Mouse (Mus musculus): ENCODE data around the gene Gpr183. TPM values are rescaled to one million over a fixed set of nuclear protein-coding genes. Genes with fewer than 3 reads are reported as not detected.
A peak's percentile ranks its signal among the peaks of the same experiment; 100 is the strongest.

Gpr183 gene
- polyA plus RNA-seq, 1 experiment from 2014 or later: 1.3 TPM

DNA sequence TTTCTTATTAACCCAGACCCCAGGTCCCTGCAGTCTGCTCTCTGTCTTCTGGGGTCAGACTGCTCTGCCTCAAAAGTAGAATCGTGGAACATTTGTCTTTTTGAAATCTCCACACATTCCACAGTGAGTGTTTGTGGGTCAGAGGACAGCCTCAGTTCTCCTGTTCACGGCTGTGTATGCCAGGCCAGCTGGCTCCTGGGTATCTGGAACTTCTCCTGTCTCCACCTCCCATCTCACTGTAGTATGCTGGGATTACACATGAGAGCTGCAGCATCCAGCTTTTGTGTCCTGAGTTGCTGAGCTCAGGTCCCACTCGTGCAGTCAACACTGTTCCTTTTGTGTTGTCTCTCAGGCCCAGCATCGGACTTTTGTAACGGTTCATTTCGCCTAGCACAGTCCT is 40.1 kb downstream of the Gpr183 start:
- H3K4me2 ChIP-seq: no peak overlapping the region
- H3K9ac ChIP-seq: no peak overlapping the region
- WGBS: 85% methylated on average over 6 of the region's 6 CpGs
- no peaks in the 10 kb centered on the region for H3K36me3 ChIP-seq (ENCODE audit: poor library complexity, severe bottlenecking)
- H3K4me3 ChIP-seq: no peak overlapping the region
- no peaks in the 10 kb centered on the region for H3K4me1 ChIP-seq
- ATAC-seq: no peak
- H3K27ac ChIP-seq: no peak overlapping the region
- H3K9me3 ChIP-seq (replicated peaks): no peaks in the 10 kb centered on the region
- no peaks in the 10 kb centered on the region for H3K27me3 ChIP-seq

GRCm38 (mm10) chr14:121922731-121923130 is 42.3 kb downstream of the Gpr183 start:
- H3K9me3 ChIP-seq (replicated peaks): no peaks in the 10 kb centered on the region
- no peak for ATAC-seq
- no peak overlapping the region for H3K4me2 ChIP-seq
- no peak overlapping the region for H3K4me3 ChIP-seq
- no peaks in the 10 kb centered on the region for H3K27me3 ChIP-seq
- peaks cover 6% of the 10 kb centered on the region for H3K36me3 ChIP-seq (ENCODE audit: poor library complexity, severe bottlenecking)
- no peaks in the 10 kb centered on the region for H3K4me1 ChIP-seq
- no peak overlapping the region for H3K9ac ChIP-seq
- H3K27ac ChIP-seq: no peak overlapping the region
- 85% methylated on average over 4 of the region's 4 CpGs for WGBS

GRCm38 (mm10) chr14:121922016-121922415 is 43.0 kb downstream of the Gpr183 start:
- ATAC-seq: no peak
- H3K27ac ChIP-seq: no peak overlapping the region
- H3K4me2 ChIP-seq: no peak overlapping the region
- H3K4me3 ChIP-seq: no peak overlapping the region
- H3K27me3 ChIP-seq: no peaks in the 10 kb centered on the region
- H3K9me3 ChIP-seq (replicated peaks): no peaks in the 10 kb centered on the region
- H3K9ac ChIP-seq: no peak overlapping the region
- peaks cover 13% of the 10 kb centered on the region for H3K36me3 ChIP-seq (ENCODE audit: poor library complexity, severe bottlenecking)
- WGBS: 96% methylated on average over 4 of the region's 4 CpGs
- no peaks in the 10 kb centered on the region for H3K4me1 ChIP-seq

GRCm38 (mm10) chr14:121920511-121921124 is 44.4 kb downstream of the Gpr183 start:
- Histone ChIP-seq H3K36me3 (ENCODE audit: poor library complexity, severe bottlenecking) (peaks cover 23% of the 10 kb centered on the region), H3K4me3 (no peak overlapping the region), H3K4me1 (no peaks in the 10 kb centered on the region), H3K27me3 (no peaks in the 10 kb centered on the region), H3K9ac (no peak overlapping the region), H3K4me2 (no peak overlapping the region), H3K9me3 (replicated peaks) (no peaks in the 10 kb centered on the region), H3K27ac (no peak overlapping the region)
- WGBS: 81% methylated on average over 12 of the region's 12 CpGs
- ATAC-seq: no peak; the same call in 1 of the 2 replicates

DNA sequence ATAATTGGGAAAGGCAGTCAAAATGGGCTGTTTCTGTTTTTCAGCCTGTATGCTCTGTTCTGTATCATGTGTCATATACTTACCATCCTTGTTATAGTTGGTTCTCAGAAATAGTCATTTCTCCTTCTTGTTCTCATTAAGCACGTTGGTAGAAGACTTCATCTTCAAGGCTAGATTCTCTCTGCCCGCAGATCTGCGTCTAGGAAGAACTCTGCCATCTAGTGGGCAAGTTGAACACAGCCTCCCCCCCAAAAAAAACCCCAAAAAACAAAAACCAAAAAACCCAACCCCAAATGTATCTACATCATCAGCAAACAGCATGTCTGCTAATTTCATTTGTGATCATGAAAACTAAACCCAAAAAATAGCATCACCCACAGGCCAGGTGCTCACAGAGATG is 45.2 kb downstream of the Gpr183 start:
- no peak overlapping the region for H3K4me3 ChIP-seq
- H3K9ac ChIP-seq: no peak overlapping the region
- peaks cover 23% of the 10 kb centered on the region for H3K36me3 ChIP-seq (ENCODE audit: poor library complexity, severe bottlenecking)
- H3K27me3 ChIP-seq: no peaks in the 10 kb centered on the region
- ATAC-seq: 0 out of 2 replicates have a peak, but pooled peaks have one; percentile 50
- 44% methylated on average over 3 of the region's 3 CpGs for WGBS
- no peak overlapping the region for H3K27ac ChIP-seq
- H3K4me1 ChIP-seq: no peaks in the 10 kb centered on the region
- no peak overlapping the region for H3K4me2 ChIP-seq
- no peaks in the 10 kb centered on the region for H3K9me3 ChIP-seq (replicated peaks)

DNA sequence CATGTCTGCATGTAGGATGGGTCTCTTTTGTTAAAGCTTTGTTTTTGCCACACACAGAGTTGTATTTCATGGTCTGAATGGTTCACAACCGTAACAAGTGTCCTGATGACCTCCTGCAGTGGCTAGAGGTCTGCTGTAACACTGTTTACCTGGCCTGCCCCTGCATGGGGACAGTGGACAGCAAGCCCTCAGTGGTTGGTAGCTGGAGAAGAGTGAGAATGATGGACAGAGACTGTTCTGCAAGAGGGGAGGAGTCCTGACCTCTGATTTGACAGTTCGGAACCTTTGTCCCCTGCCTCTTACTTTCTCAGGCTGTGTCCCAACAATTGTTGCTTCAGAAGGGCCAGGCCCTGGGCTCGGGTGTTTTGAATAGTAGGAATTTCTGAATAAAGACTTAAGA is 46.7 kb downstream of the Gpr183 start:
- WGBS: 69% methylated on average over 3 of the region's 3 CpGs

GRCm38 (mm10) chr14:121916311-121917094 is 48.5 kb downstream of the Gpr183 start:
- H3K27me3 ChIP-seq: no peaks in the 10 kb centered on the region
- H3K9ac ChIP-seq: no peak overlapping the region
- H3K4me3 ChIP-seq: no peak overlapping the region
- H3K4me2 ChIP-seq: no peak overlapping the region
- ATAC-seq: no peak
- no peaks in the 10 kb centered on the region for H3K9me3 ChIP-seq (replicated peaks)
- 94% methylated on average over 6 of the region's 6 CpGs for WGBS
- no peak overlapping the region for H3K27ac ChIP-seq
- H3K4me1 ChIP-seq: no peaks in the 10 kb centered on the region
- H3K36me3 ChIP-seq (ENCODE audit: poor library complexity, severe bottlenecking): peaks cover 34% of the 10 kb centered on the region

More for the DNA sequence above, 46.7 kb downstream of the Gpr183 start:
- no peak for ATAC-seq
- no peaks in the 10 kb centered on the region for H3K9me3 ChIP-seq (replicated peaks)
- no peaks in the 10 kb centered on the region for H3K4me1 ChIP-seq
- peaks cover 23% of the 10 kb centered on the region for H3K36me3 ChIP-seq (ENCODE audit: poor library complexity, severe bottlenecking)
- H3K27me3 ChIP-seq: no peaks in the 10 kb centered on the region
- H3K9ac ChIP-seq: no peak overlapping the region
- no peak overlapping the region for H3K4me3 ChIP-seq
- H3K4me2 ChIP-seq: no peak overlapping the region
- H3K27ac ChIP-seq: no peak overlapping the region

- Histone ChIP-seq H3K27ac (no peak within 1 kb of the TSS), H3K36me3 (ENCODE audit: poor library complexity, severe bottlenecking) (peaks cover 39% of the 10 kb centered on the region), H3K9me3 (replicated peaks) (no peaks in the 10 kb centered on the region), H3K4me1 (no peaks in the 10 kb centered on the region), H3K27me3 (no peaks in the 10 kb centered on the region), H3K4me3 (no peak within 1 kb of the TSS), H3K4me2 (no peak within 1 kb of the TSS), H3K9ac (no peak within 1 kb of the TSS)
- ATAC-seq: no peak
- WGBS: 85% methylated on average over 8 of the region's 8 CpGs
Observed at GRCm38 (mm10) chr14:121915621-121916020, 49.4 kb downstream of the Gpr183 start, which contains the start of gene Gpr18. Gpr18 (minus strand) TSS chr14:121915781.

- H3K9me3 ChIP-seq (replicated peaks): no peaks in the 10 kb centered on the region
- peaks cover 43% of the 10 kb centered on the region for H3K36me3 ChIP-seq (ENCODE audit: poor library complexity, severe bottlenecking)
- H3K4me3 ChIP-seq: no peak overlapping the region
- no peaks in the 10 kb centered on the region for H3K4me1 ChIP-seq
- H3K27ac ChIP-seq: no peak overlapping the region
- no peak overlapping the region for H3K4me2 ChIP-seq
- no peak overlapping the region for H3K9ac ChIP-seq
- no peak for ATAC-seq
- no peaks in the 10 kb centered on the region for H3K27me3 ChIP-seq
- 91% methylated on average over 5 of the region's 5 CpGs for WGBS
Observed at GRCm38 (mm10) chr14:121915143-121915542, 49.9 kb downstream of the Gpr183 start.

DNA sequence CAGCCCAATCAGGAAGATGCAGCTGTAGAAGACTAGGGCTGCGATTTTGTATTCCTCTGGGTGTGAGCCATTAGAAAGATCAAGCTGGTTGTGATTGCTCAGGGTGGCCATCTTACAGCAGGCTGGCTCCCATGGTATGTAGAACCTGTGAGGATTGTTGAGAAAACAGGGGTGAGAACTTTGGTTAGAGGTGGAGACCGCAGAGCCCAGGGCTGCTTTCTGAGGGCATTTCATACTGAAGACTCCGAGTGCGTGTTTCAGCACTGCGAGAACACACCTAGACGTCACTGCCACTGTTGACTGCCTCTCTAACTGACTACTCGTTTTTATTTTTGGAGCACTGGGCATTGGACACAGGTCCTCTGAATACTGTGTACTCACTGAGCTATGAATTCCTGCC is 52.5 kb downstream of the Gpr183 start:
- Histone ChIP-seq H3K4me1 (no peaks in the 10 kb centered on the region), H3K9me3 (replicated peaks) (no peaks in the 10 kb centered on the region), H3K4me3 (no peak overlapping the region), H3K36me3 (ENCODE audit: poor library complexity, severe bottlenecking) (peaks cover 54% of the 10 kb centered on the region), H3K9ac (no peak overlapping the region), H3K27me3 (no peaks in the 10 kb centered on the region), H3K27ac (no peak overlapping the region), H3K4me2 (no peak overlapping the region)
- no peak for ATAC-seq
- WGBS: 97% methylated on average over 7 of the region's 7 CpGs

- no peaks in the 10 kb centered on the region for H3K4me1 ChIP-seq
- no peak for ATAC-seq
- no peak overlapping the region for H3K4me2 ChIP-seq
- H3K4me3 ChIP-seq: no peak overlapping the region
- H3K9me3 ChIP-seq (replicated peaks): no peaks in the 10 kb centered on the region
- peaks cover 64% of the 10 kb centered on the region for H3K36me3 ChIP-seq (ENCODE audit: poor library complexity, severe bottlenecking)
- H3K27ac ChIP-seq: no peak overlapping the region
- H3K27me3 ChIP-seq: no peaks in the 10 kb centered on the region
- WGBS: 95% methylated on average over 6 of the region's 6 CpGs
- no peak overlapping the region for H3K9ac ChIP-seq
Observed at GRCm38 (mm10) chr14:121909868-121910267, 55.1 kb downstream of the Gpr183 start.

GRCm38 (mm10) chr14:121906992-121907681 is 57.9 kb downstream of the Gpr183 start:
- ATAC-seq: no peak
- peaks cover 59% of the 10 kb centered on the region for H3K36me3 ChIP-seq (ENCODE audit: poor library complexity, severe bottlenecking)
- no peaks in the 10 kb centered on the region for H3K9me3 ChIP-seq (replicated peaks)
- 93% methylated on average over 11 of the region's 11 CpGs for WGBS
- no peak overlapping the region for H3K4me2 ChIP-seq
- H3K4me3 ChIP-seq: no peak overlapping the region
- no peaks in the 10 kb centered on the region for H3K4me1 ChIP-seq
- H3K27ac ChIP-seq: no peak overlapping the region
- H3K9ac ChIP-seq: no peak overlapping the region
- H3K27me3 ChIP-seq: no peaks in the 10 kb centered on the region
